ENCODE assay signal across 8 mouse cellular contexts in the genomic region with DNA sequence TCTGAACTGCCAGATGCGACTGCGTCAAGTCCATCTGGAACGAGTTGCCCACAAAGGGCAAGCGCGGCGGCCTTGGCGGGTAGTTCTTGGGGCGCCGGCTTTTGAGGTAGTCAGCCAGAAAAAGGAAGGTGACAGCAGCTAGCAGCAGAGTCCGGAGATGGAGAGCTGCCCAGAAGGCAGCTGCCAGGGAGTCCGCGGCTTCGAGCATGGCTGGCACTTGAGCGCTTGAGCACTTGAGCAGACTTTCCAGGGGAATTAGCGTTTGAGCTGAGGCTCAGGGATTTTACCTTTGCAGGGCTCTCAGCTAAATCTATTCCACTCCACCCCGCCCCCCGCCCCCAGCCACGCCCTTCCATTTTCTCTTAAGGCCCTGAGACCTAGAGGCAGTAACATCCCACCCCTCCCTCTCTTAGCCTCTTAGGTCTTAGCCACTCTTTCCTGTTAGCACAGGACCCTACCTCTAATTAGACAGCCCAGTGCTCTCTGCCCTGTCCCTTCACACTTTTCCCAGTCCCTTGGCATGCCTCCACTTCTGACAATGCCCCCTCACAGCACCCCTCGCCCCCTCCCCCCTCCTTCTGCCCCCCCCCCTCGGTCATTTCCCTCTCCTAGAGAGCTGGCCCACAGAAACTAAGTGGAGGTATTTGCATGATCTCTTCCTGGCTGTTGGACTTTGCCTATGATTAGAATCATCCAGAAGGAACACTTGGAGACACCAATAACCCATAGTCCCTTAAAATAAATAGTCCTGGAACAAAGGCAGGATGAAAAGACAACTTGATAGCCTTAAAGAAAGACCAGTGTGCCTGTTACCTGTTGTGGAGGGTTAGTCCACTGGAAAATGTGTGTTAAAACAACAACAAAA. TPM values are rescaled to one million over a fixed set of nuclear protein-coding genes. Genes with fewer than 3 reads are reported as not detected.
DNase-seq lines count a peak whose midpoint lies in the region; ATAC-seq and TF ChIP-seq lines count a peak whose summit lies in the region.

A gene (minus strand): TSS at position 286 of the 865 bp plus-strand sequence.

- H3K4me1 ChIP-seq in cerebellum, adult 2 months (ENCODE audit: control insufficient read depth, insufficient read depth, low read length), result no peaks in the 10 kb centered on the region
- H3K4me1 ChIP-seq in hindbrain, postnatal 0 days (ENCODE audit: insufficient read depth, low read length), result no peaks in the 10 kb centered on the region

- TF ChIP-seq POLR2A in cerebellum, adult 2 months (IDR thresholded peaks at IDR 0.05; ENCODE audit: borderline replicate concordance, insufficient read depth, low read length), result no peak

- ATAC-seq in hindbrain, postnatal 0 days, result peak; percentile 96

- H3K9ac ChIP-seq in hindbrain, postnatal 0 days (replicated peaks; ENCODE audit: low read length), result 0 out of 2 replicates have a peak within 1 kb of the TSS, but pooled peaks have one; percentile 13

- no peak within 1 kb of the TSS for H3K27ac ChIP-seq in gastrocnemius, adult 2 months
- H3K27ac ChIP-seq in cerebellum, adult 2 months (ENCODE audit: insufficient read depth, low read length), result no peak within 1 kb of the TSS
- peak within 1 kb of the TSS; percentile 36; the same call in 1 of the 2 replicates for H3K27ac ChIP-seq in hindbrain, postnatal 0 days
- no peak within 1 kb of the TSS for H3K27ac ChIP-seq in left cerebral cortex, adult 2 months

- no peak for TF ChIP-seq CTCF in gastrocnemius, adult 2 months (IDR thresholded peaks at IDR 0.05)
- no peak for TF ChIP-seq CTCF in cerebellum, adult 2 months (IDR thresholded peaks at IDR 0.05; ENCODE audit: borderline replicate concordance, insufficient read depth, low read depth, low read length)
- no peak for TF ChIP-seq CTCF in hindbrain, postnatal 0 days (IDR thresholded peaks at IDR 0.05; ENCODE audit: low read depth)
- no peak for TF ChIP-seq CTCF in left cerebral cortex, adult 2 months (IDR thresholded peaks at IDR 0.05)

- H3K4me3 ChIP-seq in gastrocnemius, adult 2 months, result peak within 1 kb of the TSS; percentile 15; the same call in 1 of the 2 replicates
- H3K4me3 ChIP-seq in cerebellum, adult 2 months (replicated peaks; ENCODE audit: insufficient read depth, low read depth, low read length), result no peak within 1 kb of the TSS
- H3K4me3 ChIP-seq in hindbrain, postnatal 0 days (ENCODE audit: low read length), result peak within 1 kb of the TSS; percentile 3
- H3K4me3 ChIP-seq in left cerebral cortex, adult 2 months, result 0 out of 2 replicates have a peak within 1 kb of the TSS, but pooled peaks have one; percentile 11

- H3K9me3 ChIP-seq in hindbrain, postnatal 0 days (ENCODE audit: low read length), result no peaks in the 10 kb centered on the region

- H3K36me3 ChIP-seq in hindbrain, postnatal 0 days (ENCODE audit: insufficient read depth, low read length), result no peaks in the 10 kb centered on the region

- intact Hi-C loops in gastrocnemius, adult 2 months (cut with DNase I), result no loop called here
- intact Hi-C loops in left cerebral cortex, adult 2 months (cut with DNase I), result loop anchor here (1.0 kb wide), 1 partner anchor 48 kb away; no protein-coding TSS in a partner anchor

- peak within 1 kb of the TSS; percentile 46 for H3K4me2 ChIP-seq in hindbrain, postnatal 0 days (ENCODE audit: low read depth, low read length)

- no peaks in the 10 kb centered on the region for H3K27me3 ChIP-seq in cerebellum, adult 2 months (ENCODE audit: control insufficient read depth, insufficient read depth, low read length)
- H3K27me3 ChIP-seq in hindbrain, postnatal 0 days (ENCODE audit: insufficient read depth, low read length), result no peaks in the 10 kb centered on the region

- WGBS in cerebellum, adult 2 months, result 1% methylated on average over 20 of the region's 20 CpGs
- WGBS in hindbrain, postnatal 0 days, result 8% methylated on average over 18 of the region's 20 CpGs

- peak; percentile 51 for DNase-seq in gastrocnemius, adult 2 months
- DNase-seq in gastrocnemius, adult 8-10 months (ENCODE audit: low spot score in 2 of 2), result no peak
- DNase-seq in cerebellum, adult 2 months, result peak; percentile 73 to 84
- DNase-seq in forelimb bud, embryonic 11.5 days (ENCODE audit: low read depth, low spot score), result peak; percentile 60
- peak; percentile 84 for DNase-seq in hindbrain, postnatal 0 days (ENCODE audit: low spot score)
- DNase-seq in left cerebral cortex, adult 2 months (ENCODE audit: extremely low spot score in 1 of 2, low spot score in 2 of 2), result peak in 1 of 2 experiments; percentile 20
- DNase-seq in retina, embryonic 14.5 days (ENCODE audit: low spot score), result peak; percentile 66
- DNase-seq in spleen, postnatal 36 days (ENCODE audit: low spot score in 2 of 2), result no peak

RNA-seq across cellular contexts. Expression of the gene that starts here (rescaled TPM):
- not detected for total RNA-seq in gastrocnemius, adult 2 months (2021)
- total RNA-seq in gastrocnemius, adult 8-10 months (2022), result not detected
- polyA plus RNA-seq in cerebellum, adult 2 months (2012; rRNA removed), result not detected in 2 replicates
- total RNA-seq in hindbrain, postnatal 0 days (2014; rRNA removed), result 0.68 and 0.79 TPM in 2 replicates
- polyA plus RNA-seq in hindbrain, postnatal 0 days (2015; fragmentation: Nextera tagmentation; extraction: Ambion mirVana), result 0.14 TPM in 1 of 2 replicates, not detected in the other
- total RNA-seq in left cerebral cortex, adult 2 months (2021), result 1 to 10 TPM; 1.1 to 1.2 TPM

Comparison
In these comparisons a context has a peak if more than half of its experiments do, and no peak if none do; other contexts are left out.
1. Peak in DNase-seq and H3K4me3 ChIP-seq in gastrocnemius, adult 2 months; RNA of the gene not detected or under 1 TPM.
2. Peak in DNase-seq in cerebellum, adult 2 months; RNA of the gene not detected or under 1 TPM.
3. Peak in DNase-seq, ATAC-seq, H3K4me3 ChIP-seq, H3K27ac ChIP-seq, H3K9ac ChIP-seq and H3K4me2 ChIP-seq in hindbrain, postnatal 0 days; RNA of the gene not detected or under 1 TPM.
4. DNase-seq: peak in forelimb bud, embryonic 11.5 days (single experiment) and retina, embryonic 14.5 days (single experiment); none in gastrocnemius, adult 8-10 months (0 of 2) and spleen, postnatal 36 days (0 of 2).